Mouse (Mus musculus): ENCODE results near the gene Ptprn. TPM values are rescaled to one million over a fixed set of nuclear protein-coding genes. Genes with fewer than 3 reads are reported as not detected.
"Not testable (repeated sequence)": the region's sequence is repeated elsewhere in the genome, so short reads cannot be mapped to it uniquely, and the experiment has no call there.

The Ptprn gene
- polyA plus RNA-seq, 1 experiment from 2014 or later, result 2.9 TPM

GRCm38 (mm10) chr1:75247071-75247930, 17.0 kb downstream of the Ptprn start:
- no peak overlapping the region for H3K27ac ChIP-seq (ENCODE audit: low read length)
- H3K27me3 ChIP-seq (ENCODE audit: control insufficient read depth, insufficient read depth, low read length), result no peaks in the 10 kb centered on the region
- no peaks in the 10 kb centered on the region for H3K9me3 ChIP-seq (ENCODE audit: control insufficient read depth, low read depth, low read length)
- H3K4me2 ChIP-seq (replicated peaks; ENCODE audit: low read depth, low read length), result no peak overlapping the region
- no peak overlapping the region for H3K9ac ChIP-seq (replicated peaks; ENCODE audit: low read depth, low read length)
- H3K4me3 ChIP-seq (ENCODE audit: low read depth, low read length), result no peak overlapping the region
- no peak for ATAC-seq (ENCODE audit: insufficient number of reproducible peaks, insufficient read depth, low FRiP score, low read depth)
- H3K4me1 ChIP-seq (ENCODE audit: control insufficient read depth, insufficient read depth, low read length), result peaks cover 10% of the 10 kb centered on the region
- peaks cover 7% of the 10 kb centered on the region for H3K36me3 ChIP-seq (ENCODE audit: control insufficient read depth, insufficient read depth, low read length)
- 75% methylated on average over 16 of the region's 16 CpGs for WGBS

GRCm38 (mm10) chr1:75244836-75245235, 19.5 kb downstream of the Ptprn start:
- WGBS, result 34% methylated on average over 4 of the region's 4 CpGs
- Histone ChIP-seq H3K27me3 (ENCODE audit: control insufficient read depth, insufficient read depth, low read length) (no peaks in the 10 kb centered on the region), H3K9me3 (ENCODE audit: control insufficient read depth, low read depth, low read length) (no peaks in the 10 kb centered on the region), H3K36me3 (ENCODE audit: control insufficient read depth, insufficient read depth, low read length) (peaks cover 20% of the 10 kb centered on the region), H3K4me1 (ENCODE audit: control insufficient read depth, insufficient read depth, low read length) (peaks cover 10% of the 10 kb centered on the region), H3K4me2 (replicated peaks; ENCODE audit: low read depth, low read length) (no peak overlapping the region), H3K4me3 (ENCODE audit: low read depth, low read length) (no peak overlapping the region), H3K9ac (replicated peaks; ENCODE audit: low read depth, low read length) (no peak overlapping the region), H3K27ac (ENCODE audit: low read length) (no peak overlapping the region)
- ATAC-seq (ENCODE audit: insufficient number of reproducible peaks, insufficient read depth, low FRiP score, low read depth), result 0 out of 2 replicates have a peak, but pooled peaks have one; percentile 34

- H3K27ac ChIP-seq (ENCODE audit: low read length), result no peak overlapping the region
- H3K9ac ChIP-seq (replicated peaks; ENCODE audit: low read depth, low read length), result no peak overlapping the region
- peaks cover 21% of the 10 kb centered on the region for H3K36me3 ChIP-seq (ENCODE audit: control insufficient read depth, insufficient read depth, low read length)
- no peak overlapping the region for H3K4me2 ChIP-seq (replicated peaks; ENCODE audit: low read depth, low read length)
- H3K4me1 ChIP-seq (ENCODE audit: control insufficient read depth, insufficient read depth, low read length), result peaks cover 10% of the 10 kb centered on the region
- no peak overlapping the region for H3K4me3 ChIP-seq (ENCODE audit: low read depth, low read length)
- no peaks in the 10 kb centered on the region for H3K27me3 ChIP-seq (ENCODE audit: control insufficient read depth, insufficient read depth, low read length)
- 0 out of 2 replicates have a peak, but pooled peaks have one; percentile 4 for ATAC-seq (ENCODE audit: insufficient number of reproducible peaks, insufficient read depth, low FRiP score, low read depth)
- 87% methylated on average over 12 of the region's 12 CpGs for WGBS
- H3K9me3 ChIP-seq (ENCODE audit: control insufficient read depth, low read depth, low read length), result no peaks in the 10 kb centered on the region
Observed at GRCm38 (mm10) chr1:75244175-75244826, 20.0 kb downstream of the Ptprn start.

GRCm38 (mm10) chr1:75243411-75243810, 20.9 kb downstream of the Ptprn start:
- H3K36me3 ChIP-seq (ENCODE audit: control insufficient read depth, insufficient read depth, low read length), result peaks cover 21% of the 10 kb centered on the region
- no peak overlapping the region for H3K9ac ChIP-seq (replicated peaks; ENCODE audit: low read depth, low read length)
- 88% methylated on average over 14 of the region's 14 CpGs for WGBS
- no peak overlapping the region for H3K4me3 ChIP-seq (ENCODE audit: low read depth, low read length)
- no peak overlapping the region for H3K4me2 ChIP-seq (replicated peaks; ENCODE audit: low read depth, low read length)
- no peak for ATAC-seq (ENCODE audit: insufficient number of reproducible peaks, insufficient read depth, low FRiP score, low read depth)
- no peaks in the 10 kb centered on the region for H3K27me3 ChIP-seq (ENCODE audit: control insufficient read depth, insufficient read depth, low read length)
- no peak overlapping the region for H3K27ac ChIP-seq (ENCODE audit: low read length)
- H3K4me1 ChIP-seq (ENCODE audit: control insufficient read depth, insufficient read depth, low read length), result peaks cover 8% of the 10 kb centered on the region
- H3K9me3 ChIP-seq (ENCODE audit: control insufficient read depth, low read depth, low read length), result no peaks in the 10 kb centered on the region

GRCm38 (mm10) chr1:75239591-75239990, 24.7 kb downstream of the Ptprn start:
- Histone ChIP-seq H3K4me3 (ENCODE audit: low read depth, low read length) (no peak overlapping the region), H3K27me3 (ENCODE audit: control insufficient read depth, insufficient read depth, low read length) (no peaks in the 10 kb centered on the region), H3K36me3 (ENCODE audit: control insufficient read depth, insufficient read depth, low read length) (peaks cover 21% of the 10 kb centered on the region), H3K4me1 (ENCODE audit: control insufficient read depth, insufficient read depth, low read length) (peaks cover 2% of the 10 kb centered on the region; the same call in 1 of the 2 replicates), H3K9me3 (ENCODE audit: control insufficient read depth, low read depth, low read length) (no peaks in the 10 kb centered on the region), H3K27ac (ENCODE audit: low read length) (no peak overlapping the region), H3K9ac (replicated peaks; ENCODE audit: low read depth, low read length) (no peak overlapping the region), H3K4me2 (replicated peaks; ENCODE audit: low read depth, low read length) (no peak overlapping the region)
- no peak for ATAC-seq (ENCODE audit: insufficient number of reproducible peaks, insufficient read depth, low FRiP score, low read depth)
- 85% methylated on average over 10 of the region's 10 CpGs for WGBS

- Histone ChIP-seq H3K27ac (ENCODE audit: low read length) (peak within 1 kb of the TSS; percentile 66), H3K4me3 (ENCODE audit: low read depth, low read length) (peak within 1 kb of the TSS; percentile 60), H3K4me2 (replicated peaks; ENCODE audit: low read depth, low read length) (peak within 1 kb of the TSS; percentile 88), H3K9me3 (ENCODE audit: control insufficient read depth, low read depth, low read length) (no peaks in the 10 kb centered on the region), H3K36me3 (ENCODE audit: control insufficient read depth, insufficient read depth, low read length) (peaks cover 11% of the 10 kb centered on the region; the same call in 1 of the 2 replicates), H3K27me3 (ENCODE audit: control insufficient read depth, insufficient read depth, low read length) (no peaks in the 10 kb centered on the region), H3K4me1 (ENCODE audit: control insufficient read depth, insufficient read depth, low read length) (peaks cover 2% of the 10 kb centered on the region; the same call in 1 of the 2 replicates), H3K9ac (replicated peaks; ENCODE audit: low read depth, low read length) (peak within 1 kb of the TSS; percentile 53)
- under 1% methylated on average over 64 of the region's 64 CpGs for WGBS
- ATAC-seq (ENCODE audit: insufficient number of reproducible peaks, insufficient read depth, low FRiP score, low read depth), result peak; percentile 92
Observed at GRCm38 (mm10) chr1:75236117-75237050, 27.9 kb downstream of the Ptprn start, which contains the start of gene Dnajb2. TSS of gene Dnajb2 (plus strand) at chr1:75236406.

GRCm38 (mm10) chr1:75234606-75235005, 29.7 kb downstream of the Ptprn start:
- no peak overlapping the region for H3K4me3 ChIP-seq (ENCODE audit: low read depth, low read length)
- peaks cover 2% of the 10 kb centered on the region; the same call in 1 of the 2 replicates for H3K4me1 ChIP-seq (ENCODE audit: control insufficient read depth, insufficient read depth, low read length)
- H3K27me3 ChIP-seq (ENCODE audit: control insufficient read depth, insufficient read depth, low read length), result no peaks in the 10 kb centered on the region
- WGBS, result 2% methylated on average over 8 of the region's 8 CpGs
- no peaks in the 10 kb centered on the region for H3K9me3 ChIP-seq (ENCODE audit: control insufficient read depth, low read depth, low read length)
- ATAC-seq (ENCODE audit: insufficient number of reproducible peaks, insufficient read depth, low FRiP score, low read depth), result peak; percentile 43; the same call in 1 of the 2 replicates
- H3K36me3 ChIP-seq (ENCODE audit: control insufficient read depth, insufficient read depth, low read length), result no peaks in the 10 kb centered on the region; the same call in 1 of the 2 replicates
- H3K4me2 ChIP-seq (replicated peaks; ENCODE audit: low read depth, low read length), result no peak overlapping the region
- H3K27ac ChIP-seq (ENCODE audit: low read length), result no peak overlapping the region
- H3K9ac ChIP-seq (replicated peaks; ENCODE audit: low read depth, low read length), result no peak overlapping the region

GRCm38 (mm10) chr1:75232489-75232888, 31.8 kb downstream of the Ptprn start:
- not testable (repeated sequence) for H3K9ac ChIP-seq (replicated peaks; ENCODE audit: low read depth, low read length); H3K27me3 ChIP-seq (ENCODE audit: control insufficient read depth, insufficient read depth, low read length); H3K36me3 ChIP-seq (ENCODE audit: control insufficient read depth, insufficient read depth, low read length); H3K9me3 ChIP-seq (ENCODE audit: control insufficient read depth, low read depth, low read length); H3K27ac ChIP-seq (ENCODE audit: low read length); H3K4me2 ChIP-seq (replicated peaks; ENCODE audit: low read depth, low read length); H3K4me3 ChIP-seq (ENCODE audit: low read depth, low read length); H3K4me1 ChIP-seq (ENCODE audit: control insufficient read depth, insufficient read depth, low read length); ATAC-seq (ENCODE audit: insufficient number of reproducible peaks, insufficient read depth, low FRiP score, low read depth)
- 71% methylated on average over 4 of the region's 4 CpGs for WGBS
